Mouse (Mus musculus): ENCODE measurements around the gene Zfpl1. TPM values are rescaled to one million over a fixed set of nuclear protein-coding genes. Genes with fewer than 3 reads are reported as not detected.

Zfpl1 gene
- polyA plus RNA-seq, 1 experiment = 81.2 TPM

Other genes starting within 250 kb of the Zfpl1 start
- 20.7 and 21.6 TPM in 2 replicates for gene Frmd8, start 209.7 kb downstream of the Zfpl1 start, polyA plus RNA-seq (2012; rRNA removed)
- gene Slc25a45, start 207.1 kb downstream of the Zfpl1 start, polyA plus RNA-seq (2012; rRNA removed) = 19.2 and 25.1 TPM in 2 replicates
- gene Tigd3, start 190.8 kb downstream of the Zfpl1 start, polyA plus RNA-seq (2012; rRNA removed) = 0.69 and 0.87 TPM in 2 replicates
- gene Dpf2, start 171.9 kb downstream of the Zfpl1 start, polyA plus RNA-seq (2012; rRNA removed) = 87.5 and 102 TPM in 2 replicates
- 22.9 and 26.2 TPM in 2 replicates for gene Cdc42ep2, start 160.1 kb downstream of the Zfpl1 start, polyA plus RNA-seq (2012; rRNA removed)
- gene Pola2, start 120.8 kb downstream of the Zfpl1 start, polyA plus RNA-seq (2012; rRNA removed) = 32.8 and 41.0 TPM in 2 replicates
- 0.12 and 0.21 TPM in 2 replicates for gene Slc22a20, start 98.8 kb downstream of the Zfpl1 start, polyA plus RNA-seq (2012; rRNA removed)
- 116 and 118 TPM in 2 replicates for gene Capn1, start 69.1 kb downstream of the Zfpl1 start, polyA plus RNA-seq (2012; rRNA removed)
- gene Syvn1, start 38.4 kb downstream of the Zfpl1 start, polyA plus RNA-seq (2012; rRNA removed) = 15.5 and 24.1 TPM in 2 replicates
- 32.4 and 33.5 TPM in 2 replicates for gene Mrpl49, start 27.2 kb downstream of the Zfpl1 start, polyA plus RNA-seq (2012; rRNA removed)
- gene Fau, start 27.1 kb downstream of the Zfpl1 start, polyA plus RNA-seq (2012; rRNA removed) = 1,752 and 1,769 TPM in 2 replicates
- gene Znhit2, start 23.8 kb downstream of the Zfpl1 start, polyA plus RNA-seq (2012; rRNA removed) = 25.8 and 26.8 TPM in 2 replicates
- 24.1 and 33.2 TPM in 2 replicates for gene Tm7sf2, start 16.6 kb downstream of the Zfpl1 start, polyA plus RNA-seq (2012; rRNA removed)
- 62.5 and 70.8 TPM in 2 replicates for gene Vps51, start 7.7 kb downstream of the Zfpl1 start, polyA plus RNA-seq (2012; rRNA removed)
- gene Tmem262, start 4.9 kb downstream of the Zfpl1 start, polyA plus RNA-seq (2012; rRNA removed) = 0.21 TPM in 1 of 2 replicates, not detected in the other
- 0.31 and 0.55 TPM in 2 replicates for gene Gm28374, start 2.7 kb downstream of the Zfpl1 start, polyA plus RNA-seq (2012; rRNA removed)
- gene Cdca5, start within 50 bp of the Zfpl1 start, polyA plus RNA-seq (2012; rRNA removed) = 0.83 and 1.4 TPM in 2 replicates
- gene AC131692.1, start 9.5 kb upstream of the Zfpl1 start, polyA plus RNA-seq (2012; rRNA removed) = 0.14 TPM in 1 of 2 replicates, not detected in the other
- 0.06 and 0.13 TPM in 2 replicates for gene Naaladl1, start 20.8 kb upstream of the Zfpl1 start, polyA plus RNA-seq (2012; rRNA removed)
- gene Sac3d1, start 33.7 kb upstream of the Zfpl1 start, polyA plus RNA-seq (2012; rRNA removed) = 14.0 and 16.8 TPM in 2 replicates
- 27.7 and 32.6 TPM in 2 replicates for gene Snx15, start 43.3 kb upstream of the Zfpl1 start, polyA plus RNA-seq (2012; rRNA removed)
- 5.1 and 9.2 TPM in 2 replicates for gene Batf2, start 56.0 kb upstream of the Zfpl1 start, polyA plus RNA-seq (2012; rRNA removed)
- 76.9 and 87.5 TPM in 2 replicates for gene Arl2, start 56.6 kb upstream of the Zfpl1 start, polyA plus RNA-seq (2012; rRNA removed)
- 0.52 and 0.60 TPM in 2 replicates for gene Majin, start 99.4 kb upstream of the Zfpl1 start, polyA plus RNA-seq (2012; rRNA removed)
- gene Gpha2, start 141.4 kb upstream of the Zfpl1 start, polyA plus RNA-seq (2012; rRNA removed) = 0.31 and 0.83 TPM in 2 replicates
- gene Ppp2r5b, start 150.9 kb upstream of the Zfpl1 start, polyA plus RNA-seq (2012; rRNA removed) = 31.0 and 38.3 TPM in 2 replicates
- gene Atg2a, start 156.7 kb upstream of the Zfpl1 start, polyA plus RNA-seq (2012; rRNA removed) = 11.4 and 15.7 TPM in 2 replicates
- 73.6 and 86.5 TPM in 2 replicates for gene Ehd1, start 191.8 kb upstream of the Zfpl1 start, polyA plus RNA-seq (2012; rRNA removed)
- 22.7 and 27.0 TPM in 2 replicates for gene Cdc42bpg, start 221.5 kb upstream of the Zfpl1 start, polyA plus RNA-seq (2012; rRNA removed)